Mouse (Mus musculus) macrophage (primary cell): ENCODE data around the gene Arhgap4. TPM values are rescaled to one million over a fixed set of nuclear protein-coding genes. Genes with fewer than 3 reads are reported as not detected.

Experiments
- H3K27ac ChIP-seq: fragments of 350-480 bp; formaldehyde crosslinking; 2 replicates; pipeline ENCODE4 v1.9.0; 2021
- H3K36me3 ChIP-seq: fragments of 350-480 bp; formaldehyde crosslinking; 2 replicates; pipeline ENCODE4 v1.9.0; 2021; ENCODE audit errors: inconsistent target
- H3K4me3 ChIP-seq: fragments of 350-480 bp; formaldehyde crosslinking; 2 replicates; pipeline ENCODE4 v1.9.0; 2021; ENCODE audit errors: inconsistent target
- H3K79me2 ChIP-seq: fragments of 350-480 bp; formaldehyde crosslinking; 2 replicates; pipeline ENCODE4 v1.9.0; 2021; ENCODE audit errors: inconsistent target
- WGBS: methylation state at CpG from one replicate; pipeline ENCODE4 v1.1.7; 2026; ENCODE audit warnings: inconsistent platforms; ENCODE audit not compliant: missing documents; 5-methylcytosine and 5-hydroxymethylcytosine counted together
- polyA plus RNA-seq: library from polyadenylated mRNA; stranded (reverse); fragments of 250-400 nt; gene quantifications from 3 replicates; pipeline ENCODE4 v1.2.4, GENCODE M21; 2018; ENCODE audit warnings: inconsistent platforms

Arhgap4 gene
- polyA plus RNA-seq, 1 experiment from 2014 or later, result 13.2 TPM

DNA sequence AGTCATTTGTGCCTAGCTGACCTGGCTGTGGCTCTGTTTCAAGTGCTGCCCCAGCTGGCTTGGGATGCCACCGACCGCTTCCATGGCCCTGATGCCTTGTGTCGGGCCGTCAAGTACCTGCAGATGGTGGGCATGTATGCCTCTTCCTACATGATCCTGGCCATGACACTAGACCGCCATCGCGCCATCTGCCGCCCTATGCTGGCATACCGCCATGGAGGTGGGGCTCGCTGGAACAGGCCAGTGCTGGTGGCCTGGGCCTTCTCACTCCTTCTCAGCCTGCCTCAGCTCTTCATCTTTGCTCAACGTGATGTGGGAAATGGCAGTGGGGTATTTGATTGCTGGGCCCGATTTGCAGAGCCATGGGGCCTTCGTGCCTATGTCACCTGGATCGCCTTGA is 28.8 kb downstream of the Arhgap4 start:
- H3K36me3 ChIP-seq, result no peaks in the 10 kb centered on the region
- WGBS, result 92% methylated on average over 14 of the region's 14 CpGs
- no peak overlapping the region for H3K4me3 ChIP-seq
- H3K79me2 ChIP-seq, result no peaks in the 10 kb centered on the region
- no peak overlapping the region for H3K27ac ChIP-seq

DNA sequence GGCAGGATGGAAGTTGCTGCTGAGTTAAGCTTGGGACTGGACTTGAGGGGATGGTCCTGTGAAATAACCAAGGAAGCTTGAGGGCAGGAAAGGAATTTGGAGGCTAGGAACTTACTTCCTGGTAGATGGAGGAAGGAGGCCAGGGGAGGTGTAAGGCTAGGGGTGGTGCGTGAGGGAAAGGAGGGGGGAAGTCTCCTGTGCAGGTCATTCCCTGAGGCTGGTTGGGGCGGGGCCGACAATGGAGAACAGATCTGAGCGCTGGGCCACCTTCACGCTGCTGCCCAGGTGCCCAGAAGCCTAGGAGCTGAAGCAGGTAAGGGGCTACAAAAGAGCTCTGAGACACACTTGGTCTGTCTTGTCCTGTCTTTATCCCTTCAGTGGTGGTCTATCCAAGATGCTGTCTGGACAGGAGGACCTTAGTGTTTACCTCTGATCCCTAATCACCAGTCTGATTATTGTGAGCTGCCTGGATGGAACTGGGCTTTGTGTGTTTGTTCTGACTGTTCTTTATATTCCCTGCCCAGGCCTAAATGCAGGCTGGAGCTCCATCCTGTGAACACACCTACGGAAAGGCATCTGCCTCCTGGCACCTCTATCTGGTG is 30.0 kb downstream of the Arhgap4 start, which contains the start of gene Avpr2:
Avpr2 (plus strand) TSS at position 552 of the 602 bp plus-strand sequence.
- H3K4me3 ChIP-seq, result no peak within 1 kb of the TSS
- no peaks in the 10 kb centered on the region for H3K79me2 ChIP-seq
- no peaks in the 10 kb centered on the region for H3K36me3 ChIP-seq
- WGBS, result 70% methylated on average over 6 of the region's 6 CpGs
- H3K27ac ChIP-seq, result no peak within 1 kb of the TSS

DNA sequence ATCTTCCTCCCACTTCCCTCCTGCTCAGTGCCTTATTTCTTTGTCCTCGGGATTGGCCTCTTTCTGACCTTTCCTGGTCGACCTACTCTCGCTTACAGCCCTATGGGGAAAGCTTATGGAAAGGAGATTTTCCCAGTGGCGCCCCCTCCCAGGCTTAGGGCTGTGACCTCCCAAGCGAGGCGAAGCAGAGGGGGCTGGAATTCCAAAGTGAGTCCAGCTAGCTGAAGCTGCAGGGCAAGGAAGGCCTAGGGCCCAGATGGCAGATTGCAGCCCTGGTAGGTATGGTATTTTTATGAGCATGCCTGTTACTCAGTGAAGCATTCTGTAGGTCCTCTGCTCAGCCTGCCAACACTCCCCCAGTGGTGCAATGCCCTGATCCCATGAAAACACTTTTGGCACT is 40.2 kb downstream of the Arhgap4 start:
- no peak overlapping the region for H3K4me3 ChIP-seq
- 50% methylated on average over 6 of the region's 6 CpGs for WGBS
- H3K36me3 ChIP-seq, result no peaks in the 10 kb centered on the region
- H3K79me2 ChIP-seq, result no peaks in the 10 kb centered on the region
- no peak overlapping the region for H3K27ac ChIP-seq

DNA sequence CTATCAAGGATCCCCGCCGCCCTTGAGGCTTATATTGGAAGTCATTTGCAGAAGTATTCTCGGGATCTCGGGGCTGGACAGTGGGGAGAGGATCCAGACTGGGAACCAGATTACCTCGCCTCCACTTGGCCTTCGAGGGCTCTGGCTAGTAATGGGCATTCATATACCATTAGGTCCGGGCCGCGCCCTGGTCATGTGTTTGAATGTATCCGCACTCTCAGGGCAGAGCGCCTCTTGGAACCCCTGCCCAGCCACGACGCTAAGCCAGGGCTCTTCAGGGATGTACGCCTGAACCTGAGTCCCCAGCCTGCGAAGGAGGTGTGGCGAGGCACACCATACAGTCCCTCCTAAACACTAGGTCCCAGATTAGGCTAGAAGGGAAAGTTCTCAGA is 40.6 kb downstream of the Arhgap4 start:
- H3K4me3 ChIP-seq, result no peak overlapping the region; the same call in 1 of the 2 replicates

DNA sequence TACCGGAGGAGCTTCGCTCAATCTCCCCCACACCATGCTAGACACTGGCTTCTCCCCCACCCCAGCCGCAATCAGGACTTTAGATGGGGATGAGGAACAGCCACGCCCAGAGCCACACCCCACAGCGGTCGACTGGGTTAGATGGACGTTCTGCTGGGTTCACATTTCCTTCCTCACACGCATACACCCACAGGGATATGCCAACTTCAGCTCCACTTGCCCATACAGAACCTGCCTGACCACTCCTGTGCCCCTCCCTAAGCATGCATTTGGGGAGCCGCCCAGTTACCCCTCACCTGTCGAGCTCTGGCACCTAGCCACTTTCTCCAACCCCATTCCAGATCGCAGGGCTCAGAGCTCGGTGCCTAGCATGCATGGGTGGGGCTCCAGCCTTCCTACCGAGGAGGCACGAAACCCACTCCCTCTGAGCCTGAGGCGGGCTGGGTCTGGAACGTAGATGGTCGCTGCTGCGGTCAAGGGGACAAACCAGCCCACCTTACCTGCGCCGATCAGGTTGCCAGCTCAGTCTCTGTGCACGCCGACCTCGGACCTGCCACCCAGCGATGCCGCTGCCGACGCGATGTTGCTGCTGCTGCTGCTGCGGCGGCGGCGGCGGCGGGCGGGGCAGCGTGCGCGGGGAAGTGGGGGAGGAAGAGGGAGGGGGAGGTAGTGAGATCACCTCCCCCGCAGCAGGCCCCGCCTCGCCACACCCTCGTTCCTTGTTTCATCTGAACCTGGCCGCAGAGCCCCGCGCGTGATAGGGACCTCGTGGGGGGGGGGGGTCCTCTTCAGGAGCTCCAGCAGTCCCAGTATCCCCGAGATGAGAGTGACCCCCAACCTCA is 41.3 kb downstream of the Arhgap4 start:
- Histone ChIP-seq H3K36me3 (no peaks in the 10 kb centered on the region), H3K27ac (no peak overlapping the region), H3K4me3 (peak overlapping the region; percentile 19; the same call in 1 of the 2 replicates), H3K79me2 (no peaks in the 10 kb centered on the region)
- 33% methylated on average over 35 of the region's 48 CpGs for WGBS

More for the DNA sequence above, 40.6 kb downstream of the Arhgap4 start:
- Histone ChIP-seq H3K79me2 (no peaks in the 10 kb centered on the region), H3K27ac (no peak overlapping the region), H3K36me3 (no peaks in the 10 kb centered on the region)
- 43% methylated on average over 11 of the region's 16 CpGs for WGBS

DNA sequence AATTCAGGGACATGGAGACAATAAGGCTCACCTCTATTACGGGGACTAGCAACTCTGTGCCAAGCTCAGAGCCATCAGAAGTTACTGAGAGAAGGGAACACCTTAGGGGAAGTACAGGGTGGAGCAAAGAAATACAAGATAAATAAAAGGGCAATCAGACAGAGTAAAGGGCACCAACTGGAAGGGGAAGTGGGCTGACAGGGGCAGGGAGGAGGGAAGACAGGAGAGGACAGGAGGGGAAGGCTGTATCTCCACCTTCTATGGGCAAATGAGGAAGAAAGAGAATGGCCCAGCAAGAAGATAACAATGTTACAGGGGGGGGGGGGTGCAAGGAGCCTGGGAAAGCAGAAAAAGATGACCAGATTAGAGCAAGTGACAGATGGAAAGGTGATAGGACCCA is 44.7 kb downstream of the Arhgap4 start:
- Histone ChIP-seq H3K27ac (no peak overlapping the region), H3K36me3 (no peaks in the 10 kb centered on the region), H3K4me3 (no peak overlapping the region), H3K79me2 (no peaks in the 10 kb centered on the region)
- WGBS, result 64% methylated on average over 1 of the region's 1 CpGs

DNA sequence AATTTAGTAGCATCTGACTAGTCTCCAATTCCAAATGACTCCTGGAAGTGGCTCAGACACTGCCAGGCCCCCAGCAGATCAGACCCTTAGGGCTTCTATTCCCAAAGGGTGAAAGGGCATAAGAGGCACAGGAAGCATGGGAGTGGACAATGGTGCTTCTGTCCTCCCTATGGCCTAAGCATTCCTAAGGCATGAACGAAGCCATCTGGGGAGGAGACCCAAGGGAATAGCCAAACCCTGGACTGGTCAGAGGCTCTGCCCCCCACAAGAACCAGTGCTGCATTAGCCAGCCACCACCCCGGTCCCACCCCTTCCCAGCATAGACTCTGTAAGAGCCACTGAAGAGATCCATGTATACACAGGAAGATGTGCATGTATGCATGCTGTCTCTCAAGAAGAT is 45.8 kb downstream of the Arhgap4 start:
- H3K79me2 ChIP-seq, result no peaks in the 10 kb centered on the region
- H3K4me3 ChIP-seq, result no peak overlapping the region
- no peaks in the 10 kb centered on the region for H3K36me3 ChIP-seq
- 86% methylated on average over 2 of the region's 2 CpGs for WGBS
- no peak overlapping the region for H3K27ac ChIP-seq

DNA sequence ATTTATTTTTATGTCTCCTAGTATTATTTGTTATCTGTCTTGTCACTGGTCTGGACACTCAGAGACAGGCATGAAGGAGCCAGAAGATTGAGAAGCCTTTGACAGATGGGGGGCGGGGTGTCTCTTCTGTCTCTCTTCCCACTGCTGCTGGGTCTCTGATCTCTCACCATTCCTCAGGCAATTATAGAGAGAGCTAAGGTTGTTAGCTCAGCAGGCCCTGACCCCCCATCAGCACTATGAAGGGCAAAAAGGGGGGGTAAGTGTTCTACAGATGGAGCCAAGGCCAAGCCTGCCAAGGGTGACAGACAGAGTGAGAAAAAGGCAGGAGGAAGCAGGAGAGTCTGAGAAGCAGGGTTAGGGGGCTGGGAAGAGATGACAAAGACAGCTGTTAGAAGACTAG is 49.7 kb downstream of the Arhgap4 start:
- Histone ChIP-seq H3K79me2 (no peaks in the 10 kb centered on the region), H3K27ac (no peak overlapping the region), H3K36me3 (no peaks in the 10 kb centered on the region), H3K4me3 (no peak overlapping the region)
- 73% methylated on average over 1 of the region's 1 CpGs for WGBS

DNA sequence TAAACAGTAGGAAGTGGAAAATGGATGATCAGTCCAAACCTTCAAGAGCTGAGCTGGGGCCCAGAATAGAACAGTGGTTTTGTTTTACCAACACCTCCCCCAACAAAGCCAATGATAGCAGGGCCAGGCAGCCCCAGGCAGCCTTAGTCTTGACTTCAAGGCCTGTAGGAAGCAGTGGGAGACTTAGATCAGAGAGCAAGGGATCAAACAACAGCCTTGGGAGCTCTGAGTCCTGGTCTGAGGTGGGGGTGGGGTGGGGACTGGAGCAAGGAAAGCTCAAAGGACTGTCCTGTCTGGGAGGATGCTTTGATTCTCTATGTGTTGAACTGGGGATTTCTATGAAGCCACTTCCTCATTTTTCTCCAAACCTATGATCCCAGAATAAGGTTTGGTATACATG is 50.2 kb downstream of the Arhgap4 start:
- Histone ChIP-seq H3K79me2 (no peaks in the 10 kb centered on the region), H3K36me3 (no peaks in the 10 kb centered on the region), H3K4me3 (no peak overlapping the region), H3K27ac (no peak overlapping the region)

DNA sequence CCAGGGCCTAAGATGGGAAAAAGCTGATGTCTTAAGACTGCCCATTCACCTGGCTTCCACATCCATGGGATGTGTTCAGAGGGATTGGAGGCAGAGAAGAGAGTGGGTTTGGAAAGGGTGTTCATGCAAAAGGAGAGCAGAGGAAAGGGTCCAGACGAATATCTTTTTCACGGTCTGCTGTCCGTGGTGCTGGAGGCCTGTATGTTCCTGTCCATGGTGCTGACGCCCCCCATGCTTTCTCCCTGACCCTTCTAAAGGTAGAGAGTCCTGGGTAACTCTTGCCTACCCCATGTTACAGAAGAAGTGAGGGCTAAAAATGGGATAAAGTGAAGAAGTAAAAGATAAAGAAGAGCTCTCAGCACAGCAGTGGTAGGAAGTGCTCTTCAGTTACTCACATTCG is 52.3 kb downstream of the Arhgap4 start:
- WGBS, result 27% methylated on average over 4 of the region's 5 CpGs
- Histone ChIP-seq H3K36me3 (no peaks in the 10 kb centered on the region), H3K4me3 (no peak overlapping the region), H3K79me2 (no peaks in the 10 kb centered on the region), H3K27ac (no peak overlapping the region)

DNA sequence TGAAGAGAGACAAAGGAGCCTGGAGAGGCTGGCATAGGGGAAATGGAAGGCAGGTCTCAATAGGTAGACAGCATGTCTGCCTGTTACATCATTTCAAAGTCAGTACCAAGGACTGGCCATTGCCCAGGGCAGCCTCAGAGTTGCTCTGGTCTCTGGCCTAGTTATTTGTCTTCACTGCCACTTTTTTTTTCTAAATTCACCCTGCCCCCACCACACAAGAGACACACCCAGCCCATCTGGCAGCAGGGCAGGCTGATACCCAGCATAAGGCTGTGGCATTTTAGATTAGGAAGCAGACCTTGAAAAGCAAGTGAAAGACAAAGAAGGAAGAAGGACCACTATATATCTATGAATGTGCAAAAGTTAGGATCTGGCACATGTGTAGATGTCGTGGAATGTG is 53.8 kb downstream of the Arhgap4 start:
- Histone ChIP-seq H3K27ac (no peak overlapping the region), H3K36me3 (no peaks in the 10 kb centered on the region), H3K79me2 (no peaks in the 10 kb centered on the region), H3K4me3 (no peak overlapping the region)
- 75% methylated on average over 1 of the region's 1 CpGs for WGBS

DNA sequence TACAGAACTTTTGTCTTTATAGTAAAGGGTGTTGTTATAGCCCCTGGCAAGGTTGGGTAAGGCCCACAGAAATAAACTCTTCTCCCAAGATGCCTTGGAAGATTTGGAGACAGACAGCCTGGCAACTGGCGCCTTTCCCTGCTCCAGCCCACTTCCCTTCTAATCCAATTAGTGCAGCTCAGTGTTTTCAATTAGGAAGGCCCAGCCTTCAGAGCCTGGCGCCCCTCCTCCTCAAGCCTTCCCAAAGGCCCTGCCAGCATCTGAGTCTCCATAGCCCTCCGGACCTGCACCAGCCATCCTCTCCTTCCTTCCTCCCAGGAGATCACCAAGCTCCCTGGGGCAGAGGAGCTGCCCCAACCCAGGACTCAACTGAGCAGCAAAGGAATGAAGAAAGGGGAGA is 54.4 kb downstream of the Arhgap4 start:
- 93% methylated on average over 3 of the region's 3 CpGs for WGBS
- Histone ChIP-seq H3K36me3 (no peaks in the 10 kb centered on the region), H3K4me3 (no peak overlapping the region), H3K27ac (no peak overlapping the region), H3K79me2 (no peaks in the 10 kb centered on the region)

DNA sequence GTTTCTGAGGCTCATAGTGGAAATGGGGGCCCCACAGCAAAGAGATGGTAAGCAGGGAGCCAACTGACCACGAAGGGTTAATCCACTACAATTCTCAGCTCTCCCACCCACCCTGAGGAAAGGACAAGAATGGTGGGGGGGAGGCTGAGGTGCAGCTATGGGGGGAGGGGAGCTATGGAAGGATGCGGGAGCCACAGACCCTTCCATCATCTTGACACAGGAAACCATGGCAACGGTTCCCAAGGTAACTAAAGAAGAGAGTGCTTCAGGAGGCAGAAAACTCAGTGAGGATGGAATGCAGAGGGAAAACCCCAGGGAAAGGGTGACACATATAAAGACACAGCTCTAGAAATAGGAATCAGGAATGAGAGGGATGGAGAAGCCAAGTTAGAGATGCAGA is 57.0 kb downstream of the Arhgap4 start:
- Histone ChIP-seq H3K79me2 (no peaks in the 10 kb centered on the region), H3K36me3 (no peaks in the 10 kb centered on the region), H3K27ac (no peak overlapping the region), H3K4me3 (no peak overlapping the region)
- 69% methylated on average over 3 of the region's 3 CpGs for WGBS

DNA sequence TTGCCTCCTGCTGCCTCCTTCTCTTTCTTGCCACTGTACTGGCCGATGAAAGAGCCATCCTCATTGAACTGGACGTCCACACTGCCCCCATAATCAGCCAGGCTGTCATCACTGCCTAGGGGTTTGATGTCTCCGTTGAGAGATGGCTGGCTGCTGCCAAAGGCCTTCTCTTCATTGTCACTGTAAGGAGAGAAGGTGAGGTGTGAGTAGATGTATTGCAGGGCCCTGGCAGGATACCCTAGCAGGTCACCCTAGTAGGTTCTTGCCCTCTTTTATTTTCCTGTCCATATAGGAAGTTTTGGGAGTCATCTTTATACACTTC is 66.6 kb downstream of the Arhgap4 start:
- no peaks in the 10 kb centered on the region for H3K79me2 ChIP-seq
- WGBS, result 84% methylated on average over 3 of the region's 3 CpGs
- H3K27ac ChIP-seq, result no peak overlapping the region
- no peak overlapping the region for H3K4me3 ChIP-seq
- H3K36me3 ChIP-seq, result no peaks in the 10 kb centered on the region

DNA sequence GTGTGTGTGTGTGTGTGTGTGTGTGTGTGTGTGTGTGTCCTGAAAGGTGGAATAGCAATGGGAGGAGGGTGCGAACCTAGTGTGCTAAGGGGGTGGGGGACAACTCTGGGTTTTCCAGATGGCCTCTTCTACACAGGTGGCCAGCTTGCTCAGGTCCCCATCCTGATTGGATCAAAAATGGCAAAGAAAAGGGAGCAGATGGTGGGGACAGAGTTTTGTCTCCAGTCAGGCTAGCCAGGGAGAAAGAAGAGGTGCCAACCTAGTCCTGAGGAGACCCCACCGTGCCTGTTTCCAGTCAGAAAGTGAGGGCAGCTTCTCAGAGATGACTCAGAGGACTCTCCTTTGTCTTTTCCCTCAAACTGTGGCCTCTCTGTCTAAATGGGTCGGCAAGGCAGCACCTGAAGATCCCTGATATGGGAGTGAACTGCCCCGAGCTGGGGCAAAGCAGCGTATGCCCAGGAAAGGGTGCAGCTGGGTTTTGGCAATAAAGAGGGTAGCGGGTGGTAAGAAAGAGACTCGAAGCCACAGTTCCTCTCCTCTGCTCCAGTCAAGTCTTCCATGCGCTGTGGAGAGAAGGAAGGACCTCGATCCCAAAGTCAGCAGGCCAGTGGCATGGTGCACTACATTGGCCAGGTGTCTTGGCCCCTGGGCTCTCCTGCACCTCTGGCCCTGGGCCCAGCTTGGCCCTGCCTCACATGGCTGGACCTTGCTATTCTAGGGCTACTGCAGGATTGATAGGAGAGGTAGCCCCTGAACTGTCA is 67.2 kb downstream of the Arhgap4 start:
- Histone ChIP-seq H3K27ac (no peak overlapping the region), H3K36me3 (no peaks in the 10 kb centered on the region), H3K4me3 (no peak overlapping the region), H3K79me2 (no peaks in the 10 kb centered on the region)
- 85% methylated on average over 9 of the region's 9 CpGs for WGBS
